Mouse (Mus musculus): Measurements from ENCODE around the gene Ctse.
A peak's percentile ranks its signal among the peaks of the same experiment; 100 is the strongest.

Ctse gene

DNA sequence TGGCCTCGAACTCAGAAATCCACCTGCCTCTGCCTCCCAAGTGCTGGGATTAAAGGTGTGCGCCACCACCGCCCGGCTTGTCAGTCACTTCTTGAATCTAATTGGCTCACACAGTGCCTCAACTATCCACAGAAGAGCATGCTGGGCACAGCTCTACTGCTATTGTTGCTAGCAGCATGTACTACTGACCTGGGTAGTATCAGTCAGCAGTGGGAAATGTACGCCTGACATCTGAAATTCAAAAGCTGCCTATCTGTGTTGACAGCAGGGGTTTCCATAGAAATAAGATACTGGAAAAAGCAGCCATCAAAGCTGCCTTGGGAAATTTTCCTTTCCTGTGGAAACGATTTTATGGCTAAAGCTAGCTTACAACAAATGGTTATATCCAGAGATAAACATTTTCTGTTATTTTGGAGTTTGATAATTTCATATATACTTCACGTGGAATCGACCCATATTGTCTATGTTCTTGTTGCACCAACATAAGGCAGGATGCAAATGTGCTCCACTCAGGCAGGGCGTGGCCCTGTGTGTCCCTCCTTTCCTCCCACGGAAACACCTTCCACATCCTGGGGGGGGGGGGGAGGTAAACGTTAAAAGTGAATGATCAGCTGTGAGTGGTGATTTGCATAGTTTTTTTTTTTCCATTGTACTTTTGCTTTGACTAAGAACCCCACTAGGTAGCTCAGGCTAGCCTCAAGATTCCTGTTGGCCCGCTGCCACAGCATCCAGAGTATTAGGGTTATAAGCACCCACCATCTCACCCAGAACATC, 14.8 kb downstream of the Ctse start:
- no peak for DNase-seq (ENCODE audit: low spot score)

DNA sequence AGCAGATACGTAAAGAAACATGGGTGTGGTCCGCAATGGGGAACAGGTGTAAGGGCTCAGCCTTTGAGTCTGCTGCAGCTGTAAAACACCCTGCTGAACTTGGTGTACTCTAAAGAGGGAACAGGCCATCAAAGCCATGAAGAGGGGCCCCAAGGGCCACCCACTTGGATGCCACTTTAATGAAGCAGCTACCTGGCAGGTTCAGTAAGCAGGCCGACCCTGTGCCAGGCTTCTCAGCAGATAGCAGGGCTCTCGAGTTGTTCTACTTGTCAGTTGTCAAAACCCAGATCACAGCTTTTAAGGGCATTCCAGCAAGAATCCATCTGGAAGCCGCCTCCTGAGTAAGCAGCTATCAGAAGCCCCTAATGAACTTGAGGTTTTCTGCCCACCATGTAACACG, 17.5 kb downstream of the Ctse start:
- DNase-seq (ENCODE audit: low spot score) = no peak

DNA sequence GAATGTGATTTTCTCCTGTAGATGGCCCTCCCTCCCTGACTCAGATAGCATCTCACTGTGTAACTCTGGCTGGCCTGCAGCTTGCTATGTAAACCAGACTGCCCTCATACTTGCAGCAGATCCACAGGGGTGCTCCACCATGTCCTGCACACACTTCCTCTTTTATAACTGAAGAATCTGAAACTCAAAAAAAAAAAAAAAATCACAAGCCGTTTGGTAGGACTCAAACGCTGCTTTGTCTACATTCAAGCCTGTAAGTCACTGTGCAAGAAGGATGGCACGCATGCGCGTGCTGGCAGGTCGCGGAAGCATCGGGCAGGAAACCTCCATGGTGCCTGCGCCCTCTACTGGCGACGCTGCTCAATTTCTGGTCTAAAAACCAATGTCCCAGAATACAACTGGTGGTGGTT, 19.8 kb downstream of the Ctse start:
- DNase-seq (ENCODE audit: low spot score) = peak; percentile 58

DNA sequence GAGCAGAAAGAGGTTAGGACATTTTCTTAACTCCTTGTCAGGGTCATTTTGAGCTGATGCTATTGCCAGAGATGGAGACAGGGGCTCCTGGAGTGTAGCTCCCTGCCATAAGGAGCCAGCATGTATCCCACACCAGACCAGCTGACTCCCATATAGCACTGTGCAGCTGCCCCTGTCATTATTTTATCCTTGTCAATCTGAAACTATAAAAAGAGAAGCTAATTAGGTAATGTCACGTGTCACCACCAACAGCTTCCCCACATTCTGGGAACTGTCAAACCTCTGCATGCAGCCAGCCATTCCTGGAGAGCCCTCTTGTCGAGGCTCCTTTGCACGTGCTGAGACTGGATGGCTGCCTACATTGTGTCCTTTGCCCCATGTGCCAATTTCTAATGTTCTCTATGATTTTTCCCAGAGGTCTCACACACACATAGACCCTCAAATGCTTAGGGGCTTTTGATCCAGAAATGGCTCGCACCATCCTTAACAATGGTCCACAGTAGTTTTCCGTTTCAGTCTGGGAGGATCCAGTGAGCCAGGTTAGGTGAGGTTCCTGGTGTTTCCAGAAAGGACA, 21.5 kb downstream of the Ctse start:
- DNase-seq (ENCODE audit: low spot score) = no peak

DNA sequence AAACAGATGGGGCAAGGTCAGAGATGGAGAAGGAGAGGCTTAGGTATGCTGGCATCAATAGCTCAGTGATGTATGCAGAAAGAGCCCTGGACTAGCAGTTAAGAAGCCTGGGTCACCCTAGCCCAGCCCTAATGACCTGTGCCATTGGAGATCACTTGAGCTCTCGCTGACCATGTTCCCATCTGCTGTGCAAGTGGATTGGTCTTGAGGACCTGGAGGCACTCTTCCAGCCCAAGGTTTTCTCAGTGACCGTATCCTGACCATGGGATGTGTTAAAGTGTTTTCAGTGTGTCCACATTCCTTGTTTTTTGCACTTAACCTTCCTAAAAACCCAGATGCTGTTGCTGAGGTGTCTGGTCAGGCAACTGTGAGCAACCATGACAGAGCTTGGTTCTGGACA, 22.2 kb downstream of the Ctse start:
- no peak for DNase-seq (ENCODE audit: low spot score)

DNA sequence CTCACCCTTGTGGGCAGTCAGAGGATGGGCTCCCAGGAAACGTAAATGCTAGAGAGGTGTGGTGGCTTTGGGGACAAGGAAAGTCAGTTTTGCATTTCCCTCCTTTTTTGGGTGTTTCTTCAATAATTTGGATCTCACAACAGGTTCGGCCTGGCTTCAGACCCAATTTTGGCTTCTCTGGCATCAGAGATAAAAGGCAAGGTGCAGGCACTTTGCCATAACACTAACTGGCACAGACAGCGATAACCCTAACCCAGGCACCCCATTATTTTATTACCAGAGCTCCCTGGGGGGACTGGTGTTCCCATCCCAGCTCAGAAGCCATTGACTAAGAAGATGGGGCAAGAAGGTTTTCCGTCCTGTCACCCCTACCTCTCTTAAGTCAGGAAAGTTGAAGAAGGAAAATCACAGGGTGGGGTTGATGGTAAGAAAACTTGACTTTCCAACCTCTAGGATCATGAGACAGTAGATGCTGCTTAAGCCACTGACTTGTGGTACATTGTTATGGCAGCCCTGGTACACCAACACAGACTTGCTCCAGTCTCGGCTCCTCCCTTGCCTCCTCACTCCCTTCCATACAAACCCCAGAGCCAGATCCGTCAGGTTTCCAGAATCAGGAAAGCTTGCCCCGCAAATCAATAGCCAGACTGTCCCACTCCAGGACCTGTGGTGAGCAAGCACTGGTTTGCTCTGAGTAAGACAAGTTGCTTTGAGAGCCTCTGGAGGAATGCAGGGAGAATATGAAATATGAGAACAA, 22.8 kb downstream of the Ctse start:
- no peak for DNase-seq (ENCODE audit: low spot score)

DNA sequence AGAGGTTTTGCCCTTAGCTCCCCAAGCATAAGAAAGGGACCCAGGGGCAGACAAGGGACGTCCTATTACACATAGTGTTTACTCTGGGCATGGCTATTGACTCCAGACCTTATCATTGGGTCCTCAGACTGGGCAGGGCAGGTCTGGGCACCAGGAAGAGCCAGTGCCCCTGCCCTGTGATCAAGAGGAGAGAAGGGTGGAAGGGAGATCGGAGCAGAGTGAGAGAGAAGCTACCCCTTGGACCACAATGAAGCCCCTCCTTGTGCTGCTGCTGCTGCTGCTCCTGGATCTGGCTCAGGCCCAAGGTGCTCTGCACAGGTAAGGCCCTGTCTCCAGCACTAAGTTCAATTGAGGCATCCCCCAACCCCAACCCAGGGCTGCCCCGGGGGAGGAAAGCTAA, 23.6 kb downstream of the Ctse start:
- DNase-seq (ENCODE audit: low spot score) = no peak

DNA sequence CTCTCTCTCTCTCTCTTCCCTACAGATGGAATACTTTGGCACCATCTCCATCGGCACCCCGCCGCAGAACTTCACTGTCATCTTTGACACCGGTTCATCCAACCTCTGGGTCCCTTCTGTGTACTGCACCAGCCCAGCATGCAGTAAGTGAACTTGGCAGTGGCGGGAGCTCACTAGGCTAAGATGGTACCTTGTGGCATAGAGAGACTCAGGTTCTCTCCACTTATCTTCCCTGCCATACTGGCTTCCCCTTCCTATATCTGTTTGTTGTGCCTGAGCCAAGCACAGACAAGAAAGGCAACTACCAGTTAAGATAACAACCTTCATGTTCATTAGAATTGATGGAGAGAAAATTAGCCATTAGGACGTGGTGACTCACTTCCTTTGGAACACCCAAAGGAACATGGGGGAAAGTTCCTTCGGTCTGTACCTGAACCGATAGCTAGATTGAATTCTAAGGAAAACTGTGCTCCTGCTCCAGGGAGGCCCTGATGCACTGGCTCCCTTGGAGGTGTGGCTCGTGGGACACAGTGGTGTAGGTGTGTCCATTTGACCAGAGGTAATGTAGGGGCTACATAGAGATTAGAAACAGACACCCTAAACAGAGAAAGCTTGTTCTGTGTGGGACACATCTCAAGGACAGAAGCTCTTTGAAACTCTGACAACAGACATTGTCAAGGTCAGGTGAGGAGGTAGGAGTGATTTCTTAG, 25.3 kb downstream of the Ctse start:
- no peak for DNase-seq (ENCODE audit: low spot score)

DNA sequence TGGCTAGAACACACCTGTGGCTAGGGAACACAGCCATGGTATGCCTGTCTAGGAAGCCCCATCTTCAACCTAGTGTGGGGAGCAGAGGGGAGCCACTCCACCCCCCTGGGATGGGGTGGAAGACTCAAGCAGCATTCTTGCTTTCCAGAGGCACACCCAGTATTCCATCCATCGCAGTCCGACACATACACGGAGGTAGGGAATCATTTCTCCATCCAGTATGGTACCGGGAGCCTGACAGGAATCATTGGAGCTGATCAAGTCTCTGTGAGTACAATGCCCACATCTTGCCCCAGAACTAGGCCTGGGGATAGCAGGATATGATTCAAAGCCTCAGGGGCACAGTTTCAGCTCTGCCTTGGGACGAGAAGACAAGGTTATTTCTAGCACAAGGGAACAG, 26.0 kb downstream of the Ctse start:
- no peak for DNase-seq (ENCODE audit: low spot score)

DNA sequence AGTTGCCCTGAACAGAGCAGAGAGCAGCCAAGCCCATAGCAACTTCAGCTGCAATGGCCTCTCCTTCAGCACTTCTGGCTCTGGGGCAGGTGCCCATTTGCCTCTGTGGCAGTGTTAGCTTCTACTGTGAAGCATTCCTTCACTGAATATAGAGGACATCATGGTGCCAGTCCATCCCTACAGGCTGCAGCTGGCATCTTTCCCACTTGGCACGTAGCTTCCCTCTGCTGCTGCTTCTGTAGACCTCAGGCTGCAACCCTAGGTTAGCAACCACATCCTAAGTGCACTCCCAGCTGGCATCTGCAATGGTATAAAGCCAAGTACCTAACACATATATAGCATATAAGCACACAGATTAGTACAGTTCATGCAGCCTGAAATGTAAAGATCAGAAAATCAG, 27.8 kb downstream of the Ctse start:
- DNase-seq (ENCODE audit: low spot score) = no peak

DNA sequence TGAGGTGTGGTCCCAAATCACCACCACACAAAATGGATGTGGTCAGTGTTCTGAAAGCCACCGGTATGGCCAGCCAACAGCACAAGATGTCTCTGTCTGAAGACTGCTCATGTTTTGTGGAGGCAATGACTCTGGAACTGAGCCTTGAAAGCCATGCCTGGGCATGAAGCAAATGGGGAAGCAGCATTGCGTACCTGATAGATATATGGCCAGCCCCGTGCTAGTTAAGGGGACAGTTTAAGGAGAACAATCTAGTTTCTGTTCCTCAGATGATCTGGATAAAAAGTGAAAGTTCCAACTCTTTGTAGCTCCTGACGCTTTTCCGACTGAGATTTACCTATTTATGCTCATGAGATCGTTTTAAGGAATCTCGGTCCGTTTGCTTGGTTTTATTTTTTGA, 33.0 kb downstream of the Ctse start:
- DNase-seq (ENCODE audit: low spot score) = no peak

DNA sequence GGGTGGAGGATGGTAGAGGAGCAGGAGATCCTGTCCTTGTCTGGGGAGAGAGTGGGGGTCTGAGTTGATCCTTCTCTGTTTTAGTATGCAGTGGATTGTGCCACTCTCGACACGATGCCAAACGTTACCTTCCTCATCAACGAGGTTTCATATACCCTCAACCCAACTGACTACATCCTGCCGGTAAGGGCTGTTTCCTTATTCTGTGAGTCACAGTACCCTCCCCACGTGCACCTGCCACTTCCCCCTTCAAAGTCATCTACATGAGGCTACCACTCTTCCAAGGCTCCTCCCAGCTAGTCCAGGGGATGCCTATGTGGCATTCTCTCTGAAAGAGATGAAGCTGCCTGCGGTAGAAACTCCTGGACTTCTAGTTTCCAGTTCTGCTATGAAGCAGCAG, 34.3 kb downstream of the Ctse start:
- no peak for DNase-seq (ENCODE audit: low spot score)

DNA sequence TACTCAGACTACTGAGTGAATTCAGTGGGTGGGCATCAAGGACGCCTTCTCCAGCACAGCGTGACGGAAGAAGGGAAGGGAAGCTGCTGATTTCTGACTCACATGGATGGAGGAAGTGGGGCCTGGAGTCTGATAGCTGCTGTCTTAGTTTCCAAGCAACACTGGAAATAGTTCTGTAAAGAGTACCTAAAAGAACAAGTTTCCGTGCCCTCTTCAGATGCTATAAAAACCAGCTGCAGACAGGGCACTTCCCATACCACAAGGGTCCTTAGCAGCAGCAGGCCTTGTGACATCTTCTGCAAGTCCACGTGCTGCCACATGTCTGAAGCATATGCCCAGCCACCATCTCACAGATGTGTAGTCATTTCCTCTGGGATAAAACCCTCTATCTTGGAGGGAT, 41.5 kb downstream of the Ctse start:
- DNase-seq (ENCODE audit: low spot score) = no peak

DNA sequence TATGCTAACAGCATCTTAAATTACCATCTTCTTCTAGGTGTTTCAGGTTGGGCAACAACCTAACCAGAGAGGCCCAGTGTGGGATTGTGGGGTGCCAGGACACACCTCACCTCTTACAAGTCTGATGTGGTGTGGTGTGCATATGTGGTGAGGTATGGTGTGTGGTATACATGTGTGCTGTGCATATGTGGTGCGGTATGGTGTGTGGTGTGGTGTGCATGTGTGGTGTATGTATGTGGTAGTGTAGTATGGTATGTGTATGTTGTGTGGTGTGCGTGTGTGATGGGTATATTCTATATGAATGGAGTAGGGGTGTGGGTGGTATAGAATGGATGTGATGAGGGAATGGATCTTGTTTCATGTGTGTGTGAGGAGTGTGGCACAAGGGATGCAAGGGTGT, 49.6 kb downstream of the Ctse start:
- no peak for DNase-seq (ENCODE audit: low spot score)

DNA sequence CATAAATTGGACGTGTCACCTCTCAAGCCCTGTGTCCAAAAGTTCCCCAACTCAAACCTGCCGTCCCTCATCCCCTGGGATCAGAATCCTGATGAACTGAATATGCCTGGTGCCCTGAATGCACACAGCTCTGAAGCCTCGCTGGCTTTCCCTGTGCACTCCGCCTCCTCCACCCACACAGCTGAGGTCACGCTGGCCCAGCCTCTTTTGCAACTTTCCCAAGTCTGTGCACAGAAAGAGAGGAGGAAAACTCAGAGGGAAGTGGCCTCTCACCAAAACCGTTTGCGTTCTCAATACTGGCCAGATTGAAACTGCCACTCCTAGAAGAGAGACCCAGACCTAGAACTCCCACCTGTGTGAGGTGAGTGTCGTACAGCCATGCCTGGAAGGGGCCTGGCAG, 50.4 kb downstream of the Ctse start, which contains the start of gene Rab7b:
Rab7b (plus strand) TSS at position 221 of the 400 bp plus-strand sequence.
- peak; percentile 23 for DNase-seq (ENCODE audit: low spot score)

DNA sequence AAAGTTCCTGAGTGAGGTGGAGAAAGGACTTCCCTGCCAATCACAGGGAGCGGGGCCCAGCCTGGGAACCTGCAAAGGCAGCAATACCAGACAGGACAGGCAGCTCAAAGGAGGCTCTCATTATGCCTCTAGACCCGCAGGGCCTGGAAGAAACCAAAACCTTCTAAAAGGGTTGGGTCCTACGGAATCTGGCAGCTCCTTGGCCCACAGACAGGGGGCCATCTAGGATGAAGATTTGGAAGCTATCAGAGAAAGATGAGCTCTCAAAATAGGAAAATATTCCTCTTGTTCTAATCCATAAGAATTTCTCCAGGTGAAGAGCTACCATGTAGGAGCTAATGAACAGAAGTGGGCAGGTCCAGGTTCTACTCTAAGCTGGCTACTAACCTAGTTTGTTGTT, 50.9 kb downstream of the Ctse start:
- no peak for DNase-seq (ENCODE audit: low spot score)

DNA sequence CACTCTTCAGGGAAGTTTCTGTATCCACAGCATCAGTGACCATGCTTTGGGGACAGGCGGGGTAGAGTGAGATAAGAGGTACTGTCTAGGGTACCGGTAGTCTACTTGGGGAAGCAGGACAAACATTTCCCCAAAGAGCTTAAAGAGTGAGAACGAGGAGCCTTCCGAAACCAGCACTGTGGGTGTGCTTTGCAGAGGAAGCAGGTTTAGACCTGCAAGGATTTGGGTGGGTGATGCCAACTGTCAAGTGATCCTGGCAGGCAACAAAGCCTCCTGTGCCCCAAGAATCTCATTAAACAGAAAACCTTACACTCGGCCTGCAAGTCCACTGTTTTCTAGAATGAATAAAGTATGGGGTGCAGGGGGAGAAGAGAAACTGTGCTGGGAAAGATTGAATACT, 51.8 kb downstream of the Ctse start:
- DNase-seq (ENCODE audit: low spot score) = no peak

DNA sequence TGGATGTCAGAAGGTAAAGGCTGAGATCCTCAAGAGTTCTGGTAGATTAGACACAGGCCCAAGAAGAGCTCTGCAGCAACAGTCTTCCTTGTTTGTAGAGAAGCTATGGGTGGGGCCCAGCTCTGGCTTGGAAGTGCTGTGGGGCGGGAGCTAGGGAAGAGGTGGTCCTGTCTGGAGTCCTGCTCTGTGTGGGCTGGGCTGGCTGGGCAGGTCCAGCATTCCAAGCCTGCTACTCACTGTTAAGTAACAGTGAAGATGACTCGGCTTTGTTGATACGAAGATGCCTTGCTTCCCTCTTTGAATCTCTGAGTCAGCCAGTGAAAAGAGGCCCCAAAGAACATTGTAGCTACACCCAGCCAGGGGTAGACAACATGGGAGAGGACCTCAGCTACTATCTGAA, 52.3 kb downstream of the Ctse start:
- peak; percentile 15 for DNase-seq (ENCODE audit: low spot score)

DNA sequence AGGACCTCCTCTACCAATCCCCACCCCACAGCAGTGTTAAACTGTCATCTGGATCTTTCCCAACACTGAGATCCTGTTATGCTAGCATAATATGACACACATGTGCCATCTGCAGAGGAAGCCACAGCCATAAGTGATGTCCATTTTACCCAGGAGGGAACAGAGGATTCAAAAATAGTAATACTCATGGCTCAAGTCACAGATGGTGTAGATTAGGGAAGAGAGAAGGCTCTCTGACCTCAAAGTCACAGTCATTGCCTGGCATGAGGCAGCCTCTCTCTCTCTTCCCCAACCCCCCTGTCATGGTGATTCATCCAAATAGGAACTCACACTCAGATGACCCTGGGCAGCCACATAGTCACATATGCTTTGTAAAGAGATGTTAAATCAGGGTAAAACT, 53.2 kb downstream of the Ctse start:
- DNase-seq (ENCODE audit: low spot score) = no peak

DNA sequence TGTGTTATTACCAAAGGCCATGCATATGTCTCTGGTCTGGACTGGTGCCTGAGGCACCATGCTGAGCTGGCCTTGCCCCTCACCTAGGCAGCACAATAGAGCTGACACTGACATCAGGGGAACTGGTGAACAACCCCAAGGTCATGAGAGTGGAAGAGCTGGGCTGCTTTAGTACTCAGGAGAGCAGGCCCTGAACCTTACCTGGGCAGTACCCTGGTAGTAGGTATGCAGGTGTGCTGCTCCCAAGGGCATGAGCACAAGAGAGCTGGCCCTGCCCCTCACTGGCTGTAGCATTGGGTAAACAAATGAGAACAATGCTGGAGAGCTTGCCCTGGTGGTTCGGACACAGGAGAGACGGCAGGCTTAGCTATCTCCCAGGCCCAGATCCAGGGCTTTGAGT, 57.2 kb downstream of the Ctse start:
- DNase-seq (ENCODE audit: low spot score) = no peak

DNA sequence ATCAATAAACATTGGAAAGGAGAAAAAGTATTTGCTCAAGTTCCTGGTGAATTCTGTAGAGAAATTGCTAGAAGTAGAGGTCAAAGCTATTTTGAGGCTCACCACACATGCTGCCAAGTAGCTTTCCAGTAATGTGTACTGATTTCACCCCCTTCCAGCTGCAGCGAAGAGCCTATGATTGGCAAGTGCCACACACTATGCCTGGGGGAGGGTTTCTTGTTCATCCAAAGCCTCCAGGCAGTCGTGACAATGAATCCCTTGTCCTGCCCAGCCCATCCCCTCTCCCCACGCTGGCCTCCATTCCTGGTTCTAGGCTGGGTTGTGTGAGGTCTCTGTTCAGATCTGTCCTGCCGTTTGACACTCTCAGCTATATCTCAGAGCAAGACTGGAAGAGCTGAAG, 58.2 kb downstream of the Ctse start:
- no peak for DNase-seq (ENCODE audit: low spot score)

DNA sequence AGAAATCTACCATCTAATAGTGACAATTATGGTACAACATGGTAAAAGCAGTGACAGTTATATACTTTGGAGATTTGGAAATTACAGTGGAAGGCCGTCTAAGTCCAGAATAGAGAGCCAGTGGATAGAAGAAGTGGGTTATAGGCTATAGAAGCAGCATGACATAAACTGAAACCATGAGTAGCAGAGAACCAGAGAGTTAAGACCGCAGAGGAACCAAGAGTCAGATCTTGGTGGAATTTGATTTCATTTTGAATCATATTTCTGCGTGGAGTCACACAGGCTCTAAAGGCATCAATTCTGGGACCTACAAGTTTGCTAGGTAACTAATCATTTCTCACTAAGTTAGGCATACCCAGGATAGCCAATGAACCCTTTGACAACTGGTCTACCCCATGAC, 60.7 kb downstream of the Ctse start:
- no peak for DNase-seq (ENCODE audit: low spot score)

DNA sequence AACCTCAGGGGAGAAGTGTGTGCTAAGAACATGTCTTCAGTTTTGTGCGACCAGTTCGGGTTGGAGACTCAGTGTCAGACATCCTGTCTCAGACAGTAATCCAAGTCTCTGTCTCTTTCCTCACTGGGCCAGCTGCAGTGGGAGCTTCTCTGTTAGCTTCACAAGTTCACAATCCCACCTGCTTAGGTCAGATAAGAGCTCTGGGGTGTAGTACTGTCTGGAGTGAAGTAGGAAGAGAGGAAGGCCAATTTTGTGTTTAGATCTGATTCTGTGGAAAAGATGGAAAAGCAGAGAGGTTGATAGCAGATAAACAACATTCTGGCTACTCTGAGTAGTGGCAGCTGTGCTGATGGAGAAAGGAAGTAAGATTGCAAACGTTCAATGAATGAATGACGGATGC, 61.5 kb downstream of the Ctse start:
- DNase-seq (ENCODE audit: low spot score) = no peak
